Mouse (Mus musculus) cerebellum, postnatal 4 days (tissue): ENCODE measurements around the gene Acacb.
A peak's percentile ranks its signal among the peaks of the same experiment; 100 is the strongest.

ENCODE experiments used
- DNase-seq, 2 experiments: peaks; one replicate each; pipeline ENCODE4 v3.0.0; 2022; ENCODE audit warnings: low spot score in 2 of 2, mixed read lengths in 1 of 2

The Acacb gene

DNA sequence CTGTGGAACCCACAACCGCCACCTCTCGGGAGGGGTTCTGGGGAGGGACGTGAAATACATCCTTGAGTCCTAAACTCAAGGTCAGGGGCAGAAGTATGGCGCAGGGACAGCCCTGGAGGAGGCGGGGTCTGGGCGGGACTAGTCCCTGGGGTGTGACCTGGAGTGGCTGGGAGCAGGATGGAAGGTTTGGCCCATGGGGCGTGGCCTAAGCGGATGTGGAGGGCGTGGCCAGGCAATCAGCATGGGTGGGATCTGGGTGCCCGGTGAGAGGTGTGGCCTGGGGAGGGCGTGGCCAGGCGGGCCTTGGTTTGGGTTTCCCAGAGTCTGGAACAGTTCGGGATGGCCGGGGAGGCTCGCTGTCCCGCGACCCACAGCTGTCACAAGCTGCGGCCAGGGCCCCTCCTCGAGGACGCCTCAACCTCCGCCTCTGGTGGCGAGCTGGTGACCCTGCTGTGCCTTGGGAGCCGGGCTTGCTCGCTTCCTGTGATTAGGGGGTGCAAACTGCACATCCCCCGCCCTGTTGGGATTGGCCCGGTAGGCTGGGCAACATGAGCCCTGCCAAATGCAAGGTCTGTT is 29.3 kb downstream of the Acacb start:
- peak; percentile 32 to 65 for DNase-seq

DNA sequence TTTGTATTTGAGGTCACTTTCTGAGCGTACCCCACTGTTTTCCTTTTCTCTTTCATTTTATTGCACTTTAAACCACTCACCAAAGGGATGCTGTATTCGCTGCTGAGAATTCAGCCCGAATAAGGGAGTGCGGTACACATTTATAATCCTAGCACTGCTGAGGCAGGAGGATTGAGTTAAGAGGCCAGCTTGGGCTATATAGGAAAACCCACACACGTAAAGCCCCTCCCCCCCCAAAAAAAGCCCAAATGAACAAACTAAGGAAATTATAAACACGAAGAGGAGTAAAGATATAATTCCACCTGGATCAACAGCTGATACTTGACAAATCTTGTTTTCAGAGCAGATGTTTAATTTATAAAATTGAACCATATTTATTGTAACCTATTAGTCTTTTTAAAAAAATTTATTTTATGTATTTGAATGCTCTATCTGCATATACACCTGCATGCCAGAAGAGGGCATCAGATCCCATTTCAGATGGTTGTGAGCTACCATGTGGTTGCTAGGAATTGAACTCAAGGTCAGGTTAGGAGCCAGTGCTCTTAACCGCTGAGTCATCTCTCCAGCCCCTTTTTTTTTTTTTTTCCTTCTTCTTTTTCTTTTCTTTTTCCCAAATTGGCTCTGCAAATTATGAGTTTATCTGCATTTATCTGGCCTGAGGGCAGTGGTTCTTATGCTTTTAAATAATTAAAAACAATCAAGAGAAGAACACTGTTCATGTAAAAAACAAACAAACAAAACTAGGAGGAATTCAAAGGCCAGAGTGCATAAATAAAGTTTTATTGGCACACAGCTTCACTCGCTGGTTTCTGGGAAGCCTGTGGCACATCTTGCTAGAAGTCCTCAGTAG is 30.4 kb downstream of the Acacb start:
- DNase-seq, result no peak

DNA sequence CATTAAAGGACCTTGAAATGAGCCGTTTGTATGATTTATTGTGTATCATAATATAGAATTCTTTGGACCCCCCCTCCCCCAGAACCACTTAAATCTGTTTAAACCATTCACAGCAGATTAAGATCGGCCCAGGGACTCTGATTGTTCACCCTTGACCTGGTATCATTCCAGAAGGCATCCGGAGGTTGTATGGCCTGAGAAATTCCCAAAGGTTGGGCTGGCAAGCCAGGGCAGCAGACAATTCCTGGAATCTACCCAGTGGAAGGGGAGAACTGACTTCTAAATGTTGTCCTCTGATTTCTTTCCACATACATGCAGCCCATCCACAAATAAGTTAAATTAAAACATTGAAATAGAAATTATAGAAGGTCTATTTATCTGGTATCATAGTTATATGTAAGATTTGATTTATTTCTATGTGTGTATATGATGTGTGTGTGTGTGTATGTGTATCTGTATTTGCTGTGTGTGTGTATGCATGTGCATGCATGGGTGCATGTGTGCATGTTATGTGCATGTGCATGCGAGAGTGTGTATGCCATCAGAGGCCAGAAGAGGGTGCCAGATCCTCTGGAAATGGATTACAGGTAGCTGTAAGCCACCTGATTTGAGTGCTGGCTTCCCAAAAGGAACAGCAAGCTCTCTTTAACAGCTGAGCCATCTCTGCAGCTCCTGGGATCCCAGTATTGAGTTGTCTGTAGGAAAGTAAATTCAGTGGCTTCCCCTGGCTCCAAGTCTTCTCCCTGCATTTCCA is 31.8 kb downstream of the Acacb start:
- DNase-seq, result no peak

DNA sequence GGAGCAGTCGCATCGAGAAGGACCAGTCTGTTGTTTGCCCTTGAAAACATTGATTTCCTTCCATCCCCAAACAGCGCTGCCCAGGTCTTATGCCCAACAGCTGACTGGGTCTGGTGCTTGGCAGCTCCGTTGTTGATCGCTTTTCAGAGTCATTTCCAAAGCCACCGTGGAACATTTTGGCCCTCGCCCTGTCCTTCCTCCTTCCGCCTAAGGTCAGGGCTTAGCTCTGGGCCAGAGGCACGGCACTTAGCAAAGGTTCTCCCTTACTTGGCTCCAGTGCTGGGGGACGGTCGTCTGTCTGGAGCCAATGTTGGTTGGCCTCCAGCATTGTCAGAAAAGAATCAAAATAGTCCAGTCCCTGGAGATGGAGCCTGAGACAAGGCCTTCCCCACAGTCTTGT is 33.2 kb downstream of the Acacb start:
- DNase-seq, result no peak

DNA sequence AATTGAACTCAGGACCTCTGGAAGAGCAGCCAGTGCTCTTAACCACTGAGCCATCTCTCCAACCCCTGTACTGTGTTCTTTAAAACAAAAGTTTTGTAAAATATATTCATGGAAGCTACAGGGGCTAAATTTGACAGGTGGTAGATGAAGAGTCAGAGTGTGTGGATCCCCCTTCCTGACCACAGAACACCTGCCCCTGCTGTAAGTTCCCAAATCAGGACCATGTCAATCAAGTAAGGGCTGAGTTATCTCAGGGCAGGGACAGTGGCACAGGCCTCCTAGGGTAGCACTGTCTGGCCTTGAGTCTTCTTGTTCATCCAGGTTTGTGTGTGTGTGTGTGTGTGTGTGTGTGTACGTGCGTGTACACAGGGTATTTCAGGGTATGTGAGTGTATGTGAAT is 37.2 kb downstream of the Acacb start:
- no peak for DNase-seq

DNA sequence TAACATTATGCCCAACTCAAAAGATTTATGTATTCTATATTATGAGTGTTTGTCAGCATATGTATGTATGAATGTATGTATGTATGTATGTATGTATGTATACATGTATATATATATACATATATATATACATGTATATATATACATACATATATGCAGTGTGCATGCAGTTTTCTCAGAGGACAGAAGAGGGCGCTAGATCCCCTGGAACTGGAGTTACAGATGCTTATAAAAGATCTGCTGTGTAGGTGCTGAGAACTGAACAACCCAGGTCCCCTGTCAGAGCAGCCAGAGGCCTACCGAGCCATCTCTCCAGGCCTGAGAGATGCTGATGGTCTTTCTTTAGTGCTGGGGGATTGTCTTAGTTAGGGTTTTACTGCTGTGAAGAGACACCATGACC is 40.8 kb downstream of the Acacb start:
- DNase-seq, result no peak

DNA sequence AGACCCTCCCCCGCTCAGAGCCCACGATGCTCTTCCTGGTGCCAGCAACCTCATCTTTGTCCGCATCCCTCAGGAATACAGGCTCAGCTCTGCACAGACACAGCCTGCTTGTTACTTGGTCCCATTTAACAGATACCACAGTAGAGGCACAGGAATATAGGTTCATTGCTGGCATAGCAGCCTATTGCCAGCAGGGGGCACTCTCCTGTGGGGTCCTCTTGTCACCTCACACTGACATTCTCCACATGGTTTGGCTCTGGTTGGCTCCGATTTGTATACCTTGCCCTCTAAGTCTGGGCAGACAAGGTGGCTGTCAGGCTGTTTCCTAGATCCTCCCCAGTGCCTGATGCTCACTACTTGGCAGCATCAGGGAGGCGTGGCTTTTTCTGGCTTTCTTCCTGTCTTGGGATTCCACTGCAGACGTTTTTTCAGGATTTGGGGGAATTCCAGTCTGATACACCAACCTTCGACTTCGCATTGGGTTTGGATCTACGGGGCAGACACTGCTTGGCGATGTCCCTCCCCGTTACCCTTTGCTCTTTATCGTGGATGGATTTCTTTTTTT is 42.6 kb downstream of the Acacb start:
- DNase-seq, result no peak

DNA sequence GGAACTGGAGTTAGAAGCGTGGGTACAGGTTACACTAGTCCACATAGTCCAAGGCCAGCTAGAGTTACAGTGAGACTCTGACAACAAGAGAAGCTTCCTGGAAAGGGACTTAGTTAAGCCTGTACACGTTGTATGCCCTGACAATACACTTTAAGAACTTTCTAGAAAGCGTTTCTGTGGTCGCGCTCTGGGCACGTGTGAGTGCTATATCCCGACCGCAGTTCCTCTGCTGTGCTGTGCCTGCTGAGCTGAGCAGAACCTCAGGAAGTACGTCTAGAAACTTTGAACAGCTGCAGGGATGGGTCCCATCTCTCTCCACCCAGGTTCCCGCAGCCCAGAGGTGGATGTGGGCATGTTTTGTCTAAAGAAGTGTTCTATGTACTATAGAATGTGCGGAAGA is 47.8 kb downstream of the Acacb start:
- DNase-seq, result no peak

DNA sequence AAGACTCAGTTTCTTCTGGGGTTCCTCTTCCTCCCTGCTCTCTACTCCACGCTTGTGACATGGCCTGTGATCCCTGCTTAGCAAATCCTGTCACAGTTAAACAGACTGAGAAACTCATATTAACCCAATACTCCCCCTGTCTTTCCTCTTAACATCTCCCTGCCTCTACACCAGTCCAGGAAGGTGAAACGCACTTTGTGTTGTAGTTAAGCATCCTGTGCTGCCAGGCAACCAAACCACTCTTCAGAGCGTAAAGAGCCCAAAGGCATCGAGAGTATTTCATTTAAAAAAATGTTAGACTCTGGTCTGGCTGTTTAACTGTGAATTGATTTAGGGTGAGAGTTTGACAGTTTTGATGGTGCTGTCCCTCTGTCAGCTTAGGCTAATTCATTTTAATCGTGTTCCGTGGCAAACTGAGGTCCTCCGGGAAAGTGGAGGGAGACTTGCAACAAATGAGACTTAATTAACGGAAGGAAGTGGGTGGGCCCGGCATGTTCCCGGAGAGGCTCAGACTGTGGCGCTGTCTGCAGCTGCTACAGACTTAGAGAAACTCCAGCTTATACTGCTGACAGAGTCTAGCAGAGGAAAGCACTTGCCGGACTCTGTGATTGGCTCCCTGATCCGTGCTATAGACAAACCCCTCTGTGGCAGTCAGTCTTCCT is 52.9 kb downstream of the Acacb start:
- DNase-seq, result no peak

DNA sequence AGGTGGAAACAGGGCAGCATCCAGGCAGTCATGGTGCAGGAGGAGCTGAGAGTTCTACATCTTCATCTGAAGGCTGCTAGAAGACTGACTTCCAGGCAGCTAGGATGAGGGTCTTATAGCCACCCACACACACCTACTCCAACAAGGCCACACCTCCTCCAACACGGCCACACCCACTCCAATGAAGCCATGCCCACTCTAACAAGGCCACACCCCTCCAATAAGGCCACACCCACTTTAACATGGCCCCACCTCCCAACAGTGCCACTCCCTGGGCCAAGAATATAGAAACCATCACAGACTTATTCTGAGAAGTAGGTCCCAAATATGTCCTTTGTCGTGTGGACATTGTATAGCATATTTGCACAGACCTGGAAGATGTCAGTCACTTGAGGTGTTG is 59.8 kb downstream of the Acacb start:
- DNase-seq, result no peak

DNA sequence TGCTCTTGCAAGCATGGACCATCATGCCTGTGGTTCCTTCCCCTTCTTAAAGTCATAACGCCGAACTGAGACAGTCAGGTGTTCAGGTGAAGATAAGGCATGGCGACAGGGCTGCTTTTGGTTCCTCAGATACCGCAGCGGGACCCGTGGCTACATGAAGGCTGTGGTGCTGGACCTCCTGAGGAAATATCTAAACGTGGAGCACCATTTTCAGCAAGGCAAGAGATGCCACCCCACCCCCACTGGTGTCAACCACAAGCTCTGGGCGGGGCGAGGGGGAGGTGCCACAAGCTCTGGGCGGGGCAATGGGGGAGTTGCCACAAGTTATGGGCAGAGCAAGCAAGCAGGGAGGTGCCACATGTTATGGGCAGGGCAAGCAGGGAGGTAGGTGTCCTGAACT is 66.8 kb downstream of the Acacb start:
- no peak for DNase-seq

DNA sequence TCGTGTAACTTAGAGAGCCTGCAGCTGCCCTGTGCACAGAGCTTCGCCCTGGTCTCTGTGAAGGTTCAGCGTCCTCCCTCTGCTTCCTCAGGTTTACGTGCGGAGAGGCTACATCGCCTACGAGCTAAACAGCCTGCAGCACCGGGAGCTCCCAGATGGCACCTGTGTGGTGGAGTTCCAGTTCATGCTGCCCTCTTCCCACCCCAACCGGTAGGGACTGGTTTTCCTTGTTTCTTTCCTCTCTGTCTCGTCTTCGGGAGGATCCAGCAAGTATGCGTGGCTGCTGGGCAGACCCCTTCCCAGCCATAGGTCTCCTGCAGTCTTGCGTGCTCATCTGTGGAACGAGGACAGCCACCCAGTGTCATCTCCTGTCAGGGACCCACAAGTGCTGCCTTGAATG is 72.4 kb downstream of the Acacb start:
- DNase-seq, result no peak

DNA sequence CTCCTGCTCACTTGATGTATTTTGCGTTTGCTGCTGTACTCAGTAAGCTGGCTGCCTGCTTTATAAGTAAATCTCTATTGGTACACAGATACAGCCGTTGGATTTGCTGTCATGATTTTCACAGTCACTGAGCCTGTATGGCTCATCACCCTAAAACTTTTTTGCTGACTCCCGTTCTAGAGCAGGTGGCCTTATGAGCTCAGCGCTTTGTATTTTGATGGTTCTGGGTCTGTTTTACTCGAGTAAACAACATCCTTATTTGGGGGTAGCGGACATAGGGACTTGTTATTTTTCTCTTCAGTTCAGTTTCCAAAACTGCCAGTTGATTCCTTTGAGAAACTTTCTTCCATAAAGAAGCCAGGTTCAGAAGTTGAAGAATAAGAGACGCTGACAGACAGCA is 79.7 kb downstream of the Acacb start:
- no peak for DNase-seq

DNA sequence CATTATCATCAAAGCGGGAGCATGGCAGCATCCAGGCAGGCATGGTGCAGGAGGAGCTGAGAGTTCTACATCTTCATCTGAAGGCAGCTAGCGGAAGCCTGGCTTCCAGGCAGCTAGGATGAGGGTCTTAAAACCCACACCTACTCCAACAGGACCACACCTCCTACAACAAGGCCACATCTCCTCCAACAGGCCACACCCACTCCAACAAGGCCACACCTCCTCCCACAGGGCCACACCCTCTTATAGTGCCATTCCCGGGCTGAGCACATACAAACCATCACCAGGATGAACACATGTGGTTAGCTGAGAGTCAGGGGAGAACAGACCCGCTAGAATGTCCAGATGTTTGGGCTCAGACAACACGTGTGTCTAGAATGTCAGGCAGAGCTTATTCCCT is 82.6 kb downstream of the Acacb start:
- DNase-seq, result no peak

DNA sequence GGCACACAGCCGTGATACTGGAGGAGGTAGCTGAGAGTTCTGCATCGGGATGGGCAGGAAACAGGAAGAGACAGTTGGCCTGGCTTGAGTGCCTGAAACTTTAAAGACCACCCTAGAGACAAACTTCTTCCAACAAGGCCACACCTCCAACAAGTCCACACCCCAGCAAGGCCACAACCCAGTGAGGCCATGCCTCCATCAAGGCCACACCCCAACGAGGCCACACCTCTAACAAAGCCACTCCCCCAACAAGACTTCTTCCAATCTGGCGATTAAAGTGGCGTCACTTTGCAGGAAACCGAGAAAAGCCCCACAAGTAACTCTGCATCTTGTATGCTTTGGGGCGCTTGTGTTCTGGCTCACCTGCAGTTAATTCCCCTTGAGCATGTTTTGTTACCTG is 92.6 kb downstream of the Acacb start:
- no peak for DNase-seq

DNA sequence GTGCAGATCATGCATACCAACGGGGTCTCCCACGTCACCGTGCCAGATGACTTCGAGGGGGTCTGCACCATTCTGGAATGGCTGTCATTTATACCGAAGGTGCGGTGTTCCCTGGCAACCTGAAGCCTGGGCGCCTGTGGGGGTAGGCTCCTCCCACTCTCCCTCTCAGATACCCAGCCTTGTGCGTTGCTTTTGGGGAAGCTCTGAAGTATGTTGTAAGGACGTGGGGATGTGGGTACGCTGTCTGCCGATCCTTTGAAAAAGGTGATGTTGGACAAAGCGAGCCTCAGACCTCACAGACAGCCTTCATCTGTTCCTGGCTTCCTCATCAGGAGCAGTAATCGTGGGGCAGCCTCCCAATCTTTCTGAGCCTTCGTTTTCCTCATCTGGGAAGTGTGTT is 93.4 kb downstream of the Acacb start:
- no peak for DNase-seq

DNA sequence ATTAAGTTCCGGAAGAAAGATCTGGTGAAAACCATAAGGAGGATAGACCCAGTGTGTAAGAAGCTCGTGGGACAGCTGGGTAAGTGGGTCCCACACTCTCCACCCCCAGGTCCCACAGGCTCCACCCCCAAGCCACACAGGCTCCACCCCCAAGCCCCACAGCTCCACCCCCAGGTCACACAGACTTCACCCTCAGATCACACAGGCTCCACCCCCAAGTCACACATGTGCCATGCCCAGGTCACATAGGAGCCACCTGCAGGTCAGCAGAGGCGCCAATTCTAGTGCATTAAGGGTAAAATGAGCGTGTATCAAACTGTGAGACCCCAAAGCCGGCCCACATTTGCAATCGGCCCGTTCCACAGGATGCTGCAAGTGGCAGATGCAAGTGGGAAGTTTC is 100.1 kb downstream of the Acacb start:
- DNase-seq, result no peak

DNA sequence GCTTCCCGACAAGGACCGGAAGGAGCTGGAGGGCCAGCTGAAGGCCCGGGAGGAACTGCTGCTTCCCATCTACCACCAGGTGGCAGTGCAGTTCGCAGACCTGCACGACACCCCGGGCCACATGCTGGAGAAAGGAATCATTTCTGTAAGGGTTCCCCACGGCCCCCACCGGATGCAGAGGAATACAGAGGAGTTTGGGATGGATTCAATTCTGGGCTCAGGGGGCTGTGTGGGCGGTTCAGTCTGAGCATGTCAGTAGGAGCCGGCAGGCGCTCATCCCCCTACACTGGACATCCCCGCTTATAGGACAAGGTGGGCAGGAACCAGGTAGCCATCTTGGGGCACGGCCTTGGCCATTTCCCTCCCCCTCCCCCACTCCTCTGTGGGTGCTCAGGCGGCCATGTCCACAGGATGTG is 101.8 kb downstream of the Acacb start:
- DNase-seq, result peak; percentile 75 to 86

DNA sequence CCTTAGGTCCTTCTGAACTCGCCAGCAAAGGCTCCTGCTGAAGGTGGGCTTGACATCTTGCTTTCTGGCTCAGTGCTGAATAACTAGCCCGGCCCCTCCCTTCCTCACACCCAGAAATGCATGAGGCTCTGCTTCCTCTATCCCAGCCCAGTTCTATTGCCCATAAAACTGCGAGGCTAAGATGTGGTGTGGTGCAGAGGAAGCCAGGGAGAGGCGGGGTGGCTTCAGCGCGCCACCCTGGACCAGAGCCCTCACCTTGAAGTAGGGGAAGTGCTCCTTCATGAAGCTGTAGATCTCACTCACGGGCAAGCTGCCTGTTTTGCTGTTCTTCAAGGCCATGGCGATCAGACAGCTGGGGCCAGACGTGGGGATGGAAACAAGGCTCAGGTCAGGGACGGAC is 113.2 kb downstream of the Acacb start:
- no peak for DNase-seq

DNA sequence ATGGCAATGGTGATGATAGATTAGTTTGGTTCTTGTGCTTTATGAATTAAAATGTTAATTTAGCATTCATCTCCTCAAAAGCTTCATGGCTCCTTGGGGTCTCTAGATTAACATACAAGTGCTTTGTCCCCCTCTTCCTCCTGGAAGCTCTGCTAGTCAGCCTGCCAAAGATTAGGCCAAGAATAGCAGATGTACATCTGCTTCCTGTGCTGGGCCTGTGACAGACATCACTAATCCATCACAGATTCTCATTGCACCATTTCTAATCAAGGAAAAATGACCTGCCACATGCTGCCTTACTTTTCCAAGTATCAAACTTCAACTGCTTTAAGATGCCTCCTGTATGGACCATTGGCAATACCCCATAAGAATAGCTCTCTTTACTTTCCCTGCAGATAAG is 115.2 kb downstream of the Acacb start:
- DNase-seq, result no peak

DNA sequence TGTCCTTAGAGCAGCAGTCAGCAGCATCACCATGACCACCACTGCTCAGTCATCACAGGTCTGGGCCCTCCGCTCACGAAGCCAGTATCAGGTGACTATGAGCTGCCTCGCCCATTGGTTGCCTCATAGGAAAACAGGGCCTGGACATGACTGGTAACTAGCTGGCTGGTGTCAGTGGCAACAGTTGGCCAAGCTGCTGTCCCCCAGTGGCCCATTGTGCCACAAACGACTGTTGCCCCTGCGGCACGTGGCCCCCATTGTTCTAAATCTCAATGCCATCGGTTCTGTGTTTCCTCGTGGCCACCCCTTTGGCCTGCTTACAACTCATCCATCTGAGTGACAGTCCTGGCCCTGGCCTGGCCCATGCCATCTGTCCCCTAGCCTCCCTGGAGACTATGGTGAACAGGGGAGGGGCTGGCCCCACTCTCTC is 117.7 kb downstream of the Acacb start:
- peak in 1 of 2 experiments; percentile 69 for DNase-seq

DNA sequence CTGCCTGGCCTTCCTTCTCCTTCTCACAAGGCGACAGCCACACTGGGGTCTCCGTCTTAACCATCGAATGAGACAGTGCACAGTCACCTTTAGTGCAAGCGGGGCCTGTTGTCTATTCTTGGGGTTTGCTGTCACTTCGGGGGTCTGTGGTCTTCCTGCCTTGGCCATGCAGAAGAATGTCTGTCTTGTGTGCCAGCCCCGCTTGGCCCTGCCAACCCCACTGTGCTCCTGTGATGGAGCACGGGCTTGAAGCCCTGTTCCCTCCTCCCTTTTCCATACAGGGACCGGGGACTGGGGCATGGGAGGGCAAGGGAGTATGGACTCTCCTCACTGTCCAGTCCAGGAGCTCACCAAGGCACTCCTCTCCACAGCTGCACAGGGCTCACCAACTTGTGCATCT is 118.5 kb downstream of the Acacb start:
- no peak for DNase-seq
